Mouse (Mus musculus) lung, embryonic 16.5 days (tissue): Measurements from ENCODE around the gene C1qtnf3. TPM values are rescaled to one million over a fixed set of nuclear protein-coding genes. Genes with fewer than 3 reads are reported as not detected.

Source experiments
- ATAC-seq: fragments of 200-750 bp; cut with Nextera tagmentation; 2 replicates; pipeline ENCODE4 v1.8.0; 2017; ENCODE audit warnings: low read depth, mild to moderate bottlenecking, moderate library complexity
- H3K27ac ChIP-seq: fragments of 300-500 bp; sonication (generic); 2 replicates; pipeline ENCODE4 v1.5.1; 2014; ENCODE audit warnings: mild to moderate bottlenecking, control low read depth, low read length
- H3K27me3 ChIP-seq: fragments of 300-500 bp; sonication (generic); 2 replicates; pipeline ENCODE4 v1.6.1; 2014; ENCODE audit warnings: low read depth, low read length, mixed read lengths; ENCODE audit not compliant: control insufficient read depth, insufficient read depth
- H3K36me3 ChIP-seq: fragments of 300-500 bp; sonication (generic); 2 replicates; pipeline ENCODE4 v1.6.1; 2014; ENCODE audit warnings: low read length; ENCODE audit not compliant: control insufficient read depth, insufficient read depth
- H3K4me1 ChIP-seq: fragments of 300-500 bp; sonication (generic); replicated peaks from 2 replicates; pipeline ENCODE4 v1.6.1; 2014; ENCODE audit warnings: low read length, mixed read lengths; ENCODE audit not compliant: control insufficient read depth, insufficient read depth
- H3K4me2 ChIP-seq: fragments of 300-500 bp; sonication (generic); 2 replicates; pipeline ENCODE4 v1.6.1; 2014; ENCODE audit warnings: low read depth, low read length, control low read depth
- H3K4me3 ChIP-seq: fragments of 300-500 bp; sonication (generic); 2 replicates; pipeline ENCODE4 v1.5.1; 2014; ENCODE audit warnings: mild to moderate bottlenecking, low read length, control low read depth
- H3K9ac ChIP-seq: fragments of 300-500 bp; sonication (generic); 2 replicates; pipeline ENCODE4 v1.6.1; 2014; ENCODE audit warnings: low read length, control low read depth
- H3K9me3 ChIP-seq: fragments of 300-500 bp; sonication (generic); 2 replicates; pipeline ENCODE4 v1.6.1; 2016; ENCODE audit warnings: low read length; ENCODE audit not compliant: control insufficient read depth
- WGBS: fragments of 180-500 bp; shearing (Covaris S2); extraction: QIAGEN DNeasy Blood & Tissue Kit; methylation state at CpG from one replicate; pipeline ENCODE4 v1.1.7; 2014; 5-methylcytosine and 5-hydroxymethylcytosine counted together
- polyA plus RNA-seq: library from polyadenylated mRNA; unstranded; fragments of >200 nt; fragmentation: Nextera tagmentation; extraction: Ambion mirVana; gene quantifications from 2 replicates; pipeline ENCODE4 v1.2.1, GENCODE M21; 2015

Gene C1qtnf3
- polyA plus RNA-seq, 1 experiment from 2014 or later: 6.7 TPM

DNA sequence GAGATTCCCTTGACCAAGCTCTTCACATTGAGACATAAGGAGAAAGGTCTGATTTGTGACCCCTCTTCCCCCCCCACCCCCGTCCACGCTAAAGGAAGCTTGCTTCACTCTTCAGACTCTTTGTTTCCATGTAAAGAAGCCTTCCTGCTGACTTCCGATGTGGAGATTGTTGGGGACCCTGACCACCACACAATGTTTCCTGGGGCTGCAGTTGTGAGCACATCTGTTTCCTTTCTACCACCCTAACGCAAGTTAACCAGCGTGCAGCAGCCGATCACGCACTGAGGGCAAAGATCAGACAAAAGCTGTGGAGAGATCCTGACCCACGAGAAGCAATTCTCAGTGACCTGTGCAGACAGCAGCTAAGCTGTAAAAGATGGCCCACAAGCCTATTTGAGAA lies 24.8 kb upstream of the C1qtnf3 start:
- Histone ChIP-seq H3K27me3 (no peaks in the 10 kb centered on the region), H3K36me3 (no peaks in the 10 kb centered on the region), H3K9me3 (no peaks in the 10 kb centered on the region), H3K4me1 (no peaks in the 10 kb centered on the region), H3K27ac (no peak overlapping the region), H3K9ac (no peak overlapping the region), H3K4me2 (no peak overlapping the region), H3K4me3 (no peak overlapping the region)
- WGBS: 60% methylated on average over 8 of the region's 8 CpGs
- ATAC-seq: no peak

DNA sequence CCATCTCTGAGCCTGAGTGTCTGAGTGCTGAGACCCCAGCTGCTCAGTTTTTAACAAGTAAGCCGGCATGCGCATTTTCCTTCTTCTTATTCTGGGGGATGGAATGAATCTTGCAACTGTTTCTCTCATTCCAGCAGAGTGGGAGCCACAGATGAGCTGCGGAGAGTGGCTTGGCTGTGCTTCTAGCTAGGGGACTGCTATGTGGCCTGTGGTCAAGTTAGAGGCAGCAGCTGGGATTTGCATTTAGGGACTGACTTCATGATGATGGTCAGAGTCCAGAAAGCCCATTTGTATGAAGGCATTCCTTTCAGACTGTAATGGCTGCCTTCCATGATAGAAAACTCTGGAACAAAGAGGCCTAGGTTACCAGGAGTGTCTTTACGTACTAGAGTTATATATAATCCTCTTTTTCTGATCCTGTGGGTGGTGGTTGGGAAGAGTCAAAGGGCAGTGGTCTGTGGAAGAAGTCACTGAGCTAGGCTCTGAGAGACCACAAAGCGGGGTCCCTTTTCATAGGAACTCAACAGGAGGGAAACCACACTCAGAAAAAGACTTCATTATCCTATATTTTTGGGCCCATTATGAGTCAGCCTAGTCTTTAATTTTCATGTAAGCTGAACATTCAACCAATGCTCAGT lies 23.4 kb upstream of the C1qtnf3 start:
- no peaks in the 10 kb centered on the region for H3K9me3 ChIP-seq
- H3K27me3 ChIP-seq: no peaks in the 10 kb centered on the region
- no peak overlapping the region for H3K4me2 ChIP-seq
- H3K36me3 ChIP-seq: no peaks in the 10 kb centered on the region
- no peak overlapping the region for H3K4me3 ChIP-seq
- no peaks in the 10 kb centered on the region for H3K4me1 ChIP-seq
- ATAC-seq: no peak
- WGBS: 92% methylated on average over 5 of the region's 5 CpGs
- no peak overlapping the region for H3K9ac ChIP-seq
- no peak overlapping the region for H3K27ac ChIP-seq

DNA sequence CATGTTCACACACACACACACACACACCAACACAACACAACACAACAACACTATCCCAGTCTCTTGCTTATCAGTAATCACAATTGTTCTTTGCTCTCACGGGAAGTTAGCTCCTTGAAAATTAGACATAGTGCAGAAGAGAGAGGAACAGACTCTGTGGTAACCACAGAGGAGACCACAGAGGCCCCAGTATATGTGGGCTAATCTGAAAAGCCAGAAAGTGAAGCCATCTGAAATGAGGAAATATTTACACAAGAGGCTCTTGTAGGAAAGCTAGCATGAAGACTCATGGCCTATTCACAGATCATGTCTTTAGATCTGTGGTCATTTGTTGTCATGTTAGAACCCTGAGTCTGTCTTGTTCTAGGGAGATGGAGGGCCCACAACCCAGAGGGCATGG lies 18.2 kb upstream of the C1qtnf3 start:
- no peak overlapping the region for H3K4me2 ChIP-seq
- no peaks in the 10 kb centered on the region for H3K36me3 ChIP-seq
- no peaks in the 10 kb centered on the region for H3K4me1 ChIP-seq
- H3K27me3 ChIP-seq: no peaks in the 10 kb centered on the region
- no peak overlapping the region for H3K9ac ChIP-seq
- H3K27ac ChIP-seq: no peak overlapping the region
- H3K9me3 ChIP-seq: no peaks in the 10 kb centered on the region
- no peak for ATAC-seq
- H3K4me3 ChIP-seq: no peak overlapping the region
- 48% methylated on average over 1 of the region's 1 CpGs for WGBS

DNA sequence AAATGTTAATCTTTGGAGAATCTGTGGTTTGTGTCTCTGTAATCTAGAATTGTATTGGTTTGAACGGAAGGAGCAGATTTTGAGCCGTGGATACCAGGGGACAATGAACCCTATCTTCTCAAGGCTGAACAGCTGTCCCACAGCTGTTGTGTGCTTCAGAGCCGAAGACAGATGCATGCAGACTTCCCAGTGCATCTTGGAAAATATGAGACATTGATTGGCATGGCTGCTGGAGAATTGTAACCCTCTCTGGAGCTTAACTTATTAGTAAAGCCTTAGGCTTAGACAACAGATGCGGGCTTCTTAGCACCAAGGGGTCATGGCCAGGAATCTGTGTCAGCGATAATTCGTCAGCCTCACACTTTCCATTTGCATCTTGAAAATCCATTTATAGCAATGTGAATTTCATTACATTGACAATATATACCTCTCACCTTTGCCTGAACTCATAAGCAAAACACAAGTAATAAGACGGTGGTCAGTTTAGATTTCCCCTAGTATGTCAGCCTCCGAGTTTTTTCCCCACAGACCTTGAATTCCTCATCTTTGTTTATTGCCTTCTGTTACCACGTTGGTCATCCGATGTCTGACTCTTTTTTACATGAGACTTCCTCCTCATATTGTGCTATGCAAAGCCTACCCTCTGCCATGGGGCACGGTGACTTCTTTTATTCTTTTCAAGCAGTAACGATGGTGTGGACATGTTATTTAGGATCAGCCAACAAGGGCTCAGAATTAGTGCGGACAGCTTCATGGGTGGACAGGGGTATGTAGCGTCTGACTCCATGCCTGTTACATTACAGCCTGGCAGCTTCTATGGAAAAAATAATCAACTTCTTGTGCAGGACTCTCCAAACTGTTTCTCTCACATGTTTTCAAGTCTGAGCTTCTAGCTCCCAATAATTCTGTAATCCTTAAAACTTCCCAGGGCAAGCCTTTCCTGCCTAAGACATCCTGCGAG lies 11.7 kb upstream of the C1qtnf3 start:
- WGBS: 60% methylated on average over 15 of the region's 15 CpGs
- no peak for ATAC-seq

DNA sequence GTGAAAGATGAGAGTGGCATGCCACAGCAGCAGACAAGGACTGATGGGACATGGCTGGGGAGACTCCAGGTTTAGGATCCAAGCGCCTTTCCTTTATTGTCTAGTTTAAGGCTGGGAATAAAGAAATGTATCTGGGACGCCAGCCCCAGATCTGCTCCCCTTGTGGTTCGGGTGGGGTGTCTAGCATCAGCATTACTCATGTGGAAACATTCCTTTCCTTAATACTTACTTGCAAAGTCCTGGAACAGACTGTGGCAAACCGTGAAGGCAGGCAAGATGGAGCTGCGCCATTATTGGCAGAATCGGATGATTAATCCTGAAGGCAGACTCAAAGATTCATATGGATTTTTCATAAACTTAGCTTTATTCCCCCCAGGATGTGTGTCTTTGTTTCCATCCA lies 10.2 kb upstream of the C1qtnf3 start:
- no peak overlapping the region for H3K27ac ChIP-seq
- no peaks in the 10 kb centered on the region for H3K36me3 ChIP-seq
- no peaks in the 10 kb centered on the region for H3K4me1 ChIP-seq
- no peaks in the 10 kb centered on the region for H3K9me3 ChIP-seq
- no peak for ATAC-seq
- no peak overlapping the region for H3K4me3 ChIP-seq
- no peaks in the 10 kb centered on the region for H3K27me3 ChIP-seq
- no peak overlapping the region for H3K9ac ChIP-seq
- no peak overlapping the region for H3K4me2 ChIP-seq
- WGBS: 68% methylated on average over 6 of the region's 6 CpGs

More for the DNA sequence above, 11.7 kb upstream of the C1qtnf3 start:
- H3K9me3 ChIP-seq: no peaks in the 10 kb centered on the region
- H3K9ac ChIP-seq: no peak overlapping the region
- H3K4me2 ChIP-seq: no peak overlapping the region
- no peaks in the 10 kb centered on the region for H3K27me3 ChIP-seq
- no peaks in the 10 kb centered on the region for H3K4me1 ChIP-seq
- H3K27ac ChIP-seq: no peak overlapping the region
- H3K4me3 ChIP-seq: no peak overlapping the region
- H3K36me3 ChIP-seq: no peaks in the 10 kb centered on the region

DNA sequence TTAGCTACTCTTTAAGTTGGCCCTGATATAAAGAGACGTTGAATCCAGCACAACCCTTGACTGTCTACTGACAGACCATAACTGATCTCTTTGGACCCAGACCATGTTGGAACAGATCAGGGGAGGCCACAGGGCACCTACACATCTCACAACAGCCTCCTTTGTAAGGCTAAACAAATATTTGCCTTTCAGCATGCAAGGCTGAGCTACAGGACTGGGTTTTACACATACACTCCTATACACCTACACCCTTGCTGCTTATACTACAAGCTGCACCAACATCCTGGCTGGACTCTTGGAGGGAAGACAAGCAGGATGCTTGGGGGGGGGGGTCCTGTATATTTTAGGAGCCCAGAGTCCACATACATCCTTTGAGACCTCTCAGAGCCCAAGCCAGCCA lies 4.3 kb upstream of the C1qtnf3 start:
- H3K9me3 ChIP-seq: no peaks in the 10 kb centered on the region
- H3K27ac ChIP-seq: no peak overlapping the region
- no peak overlapping the region for H3K9ac ChIP-seq
- H3K27me3 ChIP-seq: no peaks in the 10 kb centered on the region
- H3K4me2 ChIP-seq: no peak overlapping the region
- no peak for ATAC-seq
- WGBS: 47% methylated on average over 1 of the region's 1 CpGs
- no peak overlapping the region for H3K4me3 ChIP-seq
- no peaks in the 10 kb centered on the region for H3K4me1 ChIP-seq
- no peaks in the 10 kb centered on the region for H3K36me3 ChIP-seq

DNA sequence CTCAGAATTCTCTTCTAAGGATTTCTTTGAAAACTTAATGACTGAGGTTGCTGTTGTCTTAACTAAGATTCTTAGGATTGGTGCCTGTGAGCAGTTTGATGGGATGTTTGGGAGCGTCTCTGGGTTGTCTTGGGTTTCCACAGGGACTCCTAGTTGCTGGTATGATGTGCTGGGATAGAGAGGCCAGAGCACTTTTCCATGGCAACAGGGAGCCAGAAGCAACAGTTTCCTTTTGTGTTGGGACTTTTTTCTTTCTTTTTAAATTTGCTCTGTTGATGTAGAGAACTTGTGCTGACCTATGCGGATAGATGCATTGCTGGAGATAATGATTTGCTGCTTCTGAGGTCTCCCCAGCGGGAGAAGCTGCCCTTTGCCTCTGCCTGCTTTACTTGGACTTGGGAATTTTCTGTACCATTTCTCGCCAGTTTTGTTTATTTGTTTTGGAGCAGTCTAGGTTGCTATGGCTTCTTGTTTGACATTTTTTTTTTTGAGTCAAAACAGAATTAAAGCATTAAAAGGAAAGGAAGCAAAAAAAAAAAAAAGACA lies 701 bp downstream of the C1qtnf3 start:
- Histone ChIP-seq H3K4me2 (no peak overlapping the region), H3K4me1 (no peaks in the 10 kb centered on the region), H3K9me3 (no peaks in the 10 kb centered on the region), H3K36me3 (no peaks in the 10 kb centered on the region), H3K9ac (no peak overlapping the region), H3K4me3 (no peak overlapping the region), H3K27me3 (no peaks in the 10 kb centered on the region), H3K27ac (no peak overlapping the region)
- ATAC-seq: no peak
- WGBS: 46% methylated on average over 4 of the region's 4 CpGs

DNA sequence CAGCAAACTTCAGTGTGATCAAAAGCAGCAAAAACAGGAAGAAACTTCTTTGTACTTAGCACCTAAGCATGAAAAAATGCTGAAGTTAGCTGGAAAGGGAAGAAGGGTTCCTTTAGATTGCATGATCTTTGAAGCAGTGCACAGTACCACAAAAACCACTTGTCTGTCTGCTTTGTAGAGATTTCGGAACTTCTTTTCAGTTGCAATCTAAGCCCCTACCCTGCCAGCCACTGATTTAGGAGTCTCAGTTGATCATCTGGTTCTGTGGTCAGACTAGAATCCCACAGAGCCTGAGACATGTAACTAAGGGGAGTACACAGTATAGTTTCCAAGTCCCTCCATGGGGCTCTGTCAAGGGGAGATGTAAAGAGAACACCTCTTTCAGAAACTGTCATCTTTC lies 1.3 kb downstream of the C1qtnf3 start:
- H3K4me2 ChIP-seq: no peak overlapping the region
- no peaks in the 10 kb centered on the region for H3K9me3 ChIP-seq
- H3K27ac ChIP-seq: no peak overlapping the region
- 81% methylated on average over 1 of the region's 1 CpGs for WGBS
- no peaks in the 10 kb centered on the region for H3K4me1 ChIP-seq
- no peak overlapping the region for H3K4me3 ChIP-seq
- ATAC-seq: no peak
- no peak overlapping the region for H3K9ac ChIP-seq
- no peaks in the 10 kb centered on the region for H3K36me3 ChIP-seq
- no peaks in the 10 kb centered on the region for H3K27me3 ChIP-seq

DNA sequence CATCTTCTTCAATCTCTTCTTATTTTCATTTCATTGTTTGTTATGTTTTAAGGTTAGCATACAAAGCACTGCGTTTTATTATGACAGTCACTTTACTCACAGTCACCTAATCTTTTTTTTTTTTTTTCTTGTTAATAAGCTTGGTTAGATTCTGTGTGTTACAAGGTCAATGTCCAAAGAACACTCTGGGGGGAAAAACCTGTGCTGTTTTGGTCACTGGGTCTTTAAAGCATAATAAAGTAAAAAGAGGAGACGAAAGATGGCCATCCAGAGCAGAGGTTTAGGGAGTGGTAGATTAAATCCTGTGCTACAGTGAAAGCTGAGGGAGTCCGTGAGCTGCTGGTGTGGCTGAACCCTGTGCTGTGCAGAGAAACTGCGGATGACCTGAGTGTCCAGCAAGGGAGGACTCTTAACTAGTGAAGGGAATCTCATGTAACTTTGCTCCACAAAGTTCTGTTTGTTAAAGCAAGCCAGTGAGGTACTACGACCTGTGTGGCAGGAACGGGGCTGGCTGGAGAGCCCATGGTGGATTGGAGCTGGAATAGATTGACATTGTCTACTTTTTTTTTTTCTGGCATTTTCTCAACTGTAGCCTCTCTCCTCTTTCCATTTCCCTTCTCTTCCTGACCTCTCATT lies 2.4 kb downstream of the C1qtnf3 start:
- ATAC-seq: no peak
- Histone ChIP-seq H3K4me1 (no peaks in the 10 kb centered on the region), H3K4me2 (no peak overlapping the region), H3K4me3 (no peak overlapping the region), H3K27ac (no peak overlapping the region), H3K9me3 (no peaks in the 10 kb centered on the region), H3K36me3 (no peaks in the 10 kb centered on the region), H3K27me3 (no peaks in the 10 kb centered on the region), H3K9ac (no peak overlapping the region)
- WGBS: 72% methylated on average over 6 of the region's 6 CpGs
